Mouse (Mus musculus): Measurements from ENCODE around the gene Med17. TPM values are rescaled to one million over a fixed set of nuclear protein-coding genes. Genes with fewer than 3 reads are reported as not detected.
"Not testable (repeated sequence)": the region's sequence is repeated elsewhere in the genome, so short reads cannot be mapped to it uniquely, and the experiment has no call there.

The Med17 gene
- total RNA-seq (2014; fragmentation: Nextera tagmentation): 28.9 and 38.2 TPM in 2 replicates
- 56.3 and 59.6 TPM in 2 replicates for total RNA-seq (2017)
- polyA plus RNA-seq (2012): 15.7 and 17.0 TPM in 2 replicates

DNA sequence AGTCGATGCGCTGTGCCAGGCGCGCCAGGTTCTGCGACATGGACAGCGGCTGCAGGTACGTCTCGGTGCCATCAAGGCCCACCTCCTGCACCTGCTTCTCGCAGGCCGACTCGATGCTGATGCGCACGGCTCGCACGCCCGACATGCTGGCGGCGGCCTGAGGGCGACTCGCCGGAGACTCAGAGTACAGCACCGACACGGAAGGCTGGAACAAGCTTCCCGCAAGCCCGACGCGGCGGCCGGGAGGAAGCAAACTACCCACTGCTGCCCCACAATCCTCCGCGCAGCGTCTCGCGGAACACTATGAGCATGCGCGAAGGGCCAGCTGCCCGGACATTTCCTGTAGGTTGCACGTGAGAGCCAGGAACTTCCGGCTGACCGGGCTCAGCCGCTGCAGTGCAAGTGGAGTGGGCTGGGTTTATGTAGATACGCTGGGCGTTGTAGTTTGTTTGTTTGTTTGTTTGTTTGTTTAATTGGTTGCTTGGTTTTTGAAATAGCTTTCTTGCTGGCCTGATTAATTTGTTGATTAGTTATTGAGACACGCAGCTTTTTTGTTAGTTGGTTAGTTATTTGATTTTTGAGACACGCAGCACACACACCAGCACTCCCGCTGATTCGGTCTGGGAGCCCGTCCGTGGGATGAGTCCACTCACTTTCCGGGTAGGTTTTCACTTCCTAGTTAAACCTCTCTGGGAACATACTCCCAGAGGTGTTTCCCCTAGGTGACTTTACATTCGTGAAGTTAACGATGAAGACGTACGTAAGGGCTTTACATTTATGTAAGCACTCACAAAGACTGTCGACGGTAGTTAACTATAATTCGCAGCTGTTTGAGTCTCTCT lies at the start of gene Med17:
Gene Med17 (minus strand): TSS at position 283 of the 842 bp plus-strand sequence.
- peaks cover 35% of the 10 kb centered on the region for H3K4me1 ChIP-seq (ENCODE audit: insufficient read depth, low read depth, low read length)
- no peaks in the 10 kb centered on the region for H3K9me3 ChIP-seq (replicated peaks)
- DNase-seq (ENCODE audit: low spot score) (peak; percentile 87), ATAC-seq (ENCODE audit: extremely low read depth, insufficient number of reproducible peaks, low FRiP score, poor library complexity, severe bottlenecking) (peak; percentile 95)
- TF ChIP-seq GATA1 (IDR thresholded peaks at IDR 0.05; ENCODE audit: borderline replicate concordance, low read length): no peak
- TF ChIP-seq CTCF (IDR thresholded peaks at IDR 0.05; ENCODE audit: low read depth, low read length): no peak
- no peaks in the 10 kb centered on the region for H3K27me3 ChIP-seq (ENCODE audit: insufficient read depth, low read length)
- H3K36me3 ChIP-seq (replicated peaks): peaks cover 40% of the 10 kb centered on the region
- H3K4me3 ChIP-seq (ENCODE audit: low read depth, low read length): peak within 1 kb of the TSS; percentile 84

DNA sequence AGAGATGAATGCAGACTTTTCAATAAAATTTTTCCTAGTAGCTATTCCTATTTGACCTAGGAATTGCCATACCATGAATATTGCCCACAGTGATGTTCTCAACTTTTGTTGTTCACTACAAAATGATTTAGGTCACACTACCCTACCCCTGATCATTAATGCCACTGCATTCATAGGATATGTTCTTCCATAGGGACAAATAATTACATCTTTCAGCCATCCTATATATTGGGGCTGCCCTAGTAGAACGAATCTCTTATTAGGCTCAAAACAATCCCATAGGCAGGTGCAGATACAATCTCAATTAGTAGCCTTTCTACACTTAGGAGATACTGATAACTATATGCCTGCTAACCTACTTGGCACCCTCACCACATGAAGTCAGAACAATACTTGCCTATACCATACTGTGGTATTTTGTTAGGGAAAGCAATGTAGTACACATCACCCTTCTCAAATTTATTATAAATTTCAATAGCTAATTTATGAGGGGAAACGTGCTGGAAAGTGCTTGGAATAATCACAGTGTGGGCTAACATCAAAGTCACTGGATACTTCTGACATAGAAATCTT lies 38.5 kb upstream of the Med17 start:
- ATAC-seq (ENCODE audit: extremely low read depth, insufficient number of reproducible peaks, low FRiP score, poor library complexity, severe bottlenecking): 0 out of 2 replicates have a peak, but pooled peaks have one; percentile 6
- Histone ChIP-seq H3K9me3 (replicated peaks) (no peaks in the 10 kb centered on the region), H3K4me1 (ENCODE audit: insufficient read depth, low read depth, low read length) (peaks cover under 1% of the 10 kb centered on the region; the same call in 1 of the 2 replicates), H3K27me3 (ENCODE audit: insufficient read depth, low read length) (no peaks in the 10 kb centered on the region), H3K4me3 (ENCODE audit: low read depth, low read length) (no peak overlapping the region), H3K36me3 (replicated peaks) (peaks cover 73% of the 10 kb centered on the region)
- TF ChIP-seq GATA1 (IDR thresholded peaks at IDR 0.05; ENCODE audit: borderline replicate concordance, low read length) (no peak), TAL1 (conservative IDR thresholded peaks at IDR 0.05; ENCODE audit: low read depth, low read length) (no peak), POLR2AphosphoS5 (IDR thresholded peaks at IDR 0.05; ENCODE audit: insufficient replicate concordance, low read depth, low read length) (no peak), GATA2 (IDR thresholded peaks at IDR 0.05; ENCODE audit: borderline replicate concordance, low read depth, low read length) (no peak), CTCF (IDR thresholded peaks at IDR 0.05; ENCODE audit: low read depth, low read length) (no peak)
- DNase-seq (ENCODE audit: low spot score): no peak

DNA sequence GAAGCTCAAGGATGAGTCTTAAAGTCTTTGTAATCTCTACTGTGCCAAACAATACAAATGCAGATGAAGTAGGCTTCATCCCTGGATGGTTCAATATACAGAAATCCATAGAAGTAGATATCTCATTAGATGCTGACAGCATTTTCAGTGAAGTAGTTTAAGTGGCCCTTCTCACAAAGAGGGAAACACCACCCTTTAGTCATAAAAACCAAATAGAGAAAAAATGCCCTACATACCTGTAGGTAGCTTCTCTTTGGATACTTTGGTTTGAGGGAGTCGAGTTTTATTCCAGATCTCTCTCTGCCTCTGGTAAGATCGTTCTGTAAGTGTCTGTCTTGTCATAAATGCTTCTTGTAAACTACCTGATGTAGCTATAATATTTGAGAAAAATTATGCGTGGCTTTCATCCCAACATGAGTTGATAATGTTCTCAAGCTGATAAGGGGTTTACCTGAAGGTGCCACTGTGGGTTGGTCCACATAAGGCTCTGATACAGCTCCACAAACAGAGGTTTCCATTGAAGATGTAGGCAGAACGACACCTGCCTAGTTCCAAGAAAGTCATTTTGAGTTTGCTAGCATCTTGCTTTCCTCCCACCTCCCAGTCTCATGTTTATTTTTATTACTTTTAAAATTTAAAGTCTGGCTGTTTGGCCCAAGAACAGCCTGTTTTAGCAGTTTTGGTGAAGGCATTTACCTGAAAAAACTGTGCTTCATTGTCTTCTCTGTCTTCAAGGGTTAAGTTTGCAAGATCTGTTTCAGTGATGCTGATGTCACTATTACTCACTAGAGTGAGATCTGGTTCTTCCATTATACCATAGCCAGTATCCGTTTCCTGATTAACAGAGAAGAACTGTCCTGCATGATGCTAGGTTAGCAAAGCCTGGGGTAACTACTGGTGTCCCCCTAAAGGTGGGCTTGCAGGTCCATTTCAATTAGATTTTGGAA lies 37.8 kb upstream of the Med17 start:
- Histone ChIP-seq H3K36me3 (replicated peaks) (peaks cover 72% of the 10 kb centered on the region), H3K4me3 (ENCODE audit: low read depth, low read length) (no peak overlapping the region), H3K9me3 (replicated peaks) (no peaks in the 10 kb centered on the region), H3K27me3 (ENCODE audit: insufficient read depth, low read length) (no peaks in the 10 kb centered on the region), H3K4me1 (ENCODE audit: insufficient read depth, low read depth, low read length) (peaks cover 8% of the 10 kb centered on the region; the same call in 1 of the 2 replicates)
- no peak for TF ChIP-seq GATA1 (IDR thresholded peaks at IDR 0.05; ENCODE audit: borderline replicate concordance, low read length)
- TF ChIP-seq TAL1 (conservative IDR thresholded peaks at IDR 0.05; ENCODE audit: low read depth, low read length): no peak
- no peak for TF ChIP-seq GATA2 (IDR thresholded peaks at IDR 0.05; ENCODE audit: borderline replicate concordance, low read depth, low read length)
- no peak for TF ChIP-seq POLR2AphosphoS5 (IDR thresholded peaks at IDR 0.05; ENCODE audit: insufficient replicate concordance, low read depth, low read length)
- no peak for TF ChIP-seq CTCF (IDR thresholded peaks at IDR 0.05; ENCODE audit: low read depth, low read length)
- ATAC-seq (ENCODE audit: extremely low read depth, insufficient number of reproducible peaks, low FRiP score, poor library complexity, severe bottlenecking): 0 out of 2 replicates have a peak, but pooled peaks have one; percentile 1
- DNase-seq (ENCODE audit: low spot score): no peak

DNA sequence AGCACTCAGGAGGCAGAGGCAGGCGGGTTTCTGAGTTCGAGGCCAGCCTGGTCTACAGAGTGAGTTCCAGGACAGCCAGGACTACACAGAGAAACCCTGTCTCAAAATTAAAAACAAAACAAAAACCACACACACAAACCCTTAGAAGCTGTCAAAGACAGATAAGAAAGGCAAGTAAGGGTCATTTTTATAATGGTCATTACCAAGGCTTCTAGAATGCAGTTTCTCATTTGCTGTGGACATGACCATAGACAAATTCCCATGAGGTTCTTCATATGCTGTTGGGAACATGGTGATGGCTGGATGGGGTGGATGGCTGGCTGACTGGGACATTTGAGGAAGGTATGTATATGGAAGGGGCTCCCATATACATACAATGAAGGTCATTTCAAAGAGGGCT lies 36.6 kb upstream of the Med17 start:
- peaks cover 68% of the 10 kb centered on the region for H3K36me3 ChIP-seq (replicated peaks)
- peaks cover 18% of the 10 kb centered on the region; the same call in 1 of the 2 replicates for H3K4me1 ChIP-seq (ENCODE audit: insufficient read depth, low read depth, low read length)
- not testable (repeated sequence) for ATAC-seq (ENCODE audit: extremely low read depth, insufficient number of reproducible peaks, low FRiP score, poor library complexity, severe bottlenecking); H3K27me3 ChIP-seq (ENCODE audit: insufficient read depth, low read length); DNase-seq (ENCODE audit: low spot score); H3K4me3 ChIP-seq (ENCODE audit: low read depth, low read length); H3K9me3 ChIP-seq (replicated peaks)

DNA sequence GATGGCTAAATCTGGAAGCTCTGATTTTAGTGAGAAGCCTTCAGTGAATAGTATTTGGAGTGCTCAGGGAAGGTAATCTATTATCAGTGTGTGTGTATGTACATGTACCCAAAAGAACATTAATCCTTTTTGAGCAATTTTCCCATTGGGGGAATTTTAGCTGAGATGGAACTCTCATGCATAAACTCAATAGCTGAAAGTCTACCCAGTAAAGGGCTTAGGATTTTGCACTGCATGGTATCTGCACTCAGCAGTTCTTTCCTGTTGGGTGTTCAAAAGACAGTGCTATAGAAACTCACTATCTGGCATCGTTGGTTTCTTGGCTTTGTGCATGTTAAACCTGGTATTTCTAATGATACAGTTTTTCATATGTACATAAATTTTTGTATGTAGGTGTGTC lies 34.9 kb upstream of the Med17 start:
- DNase-seq (ENCODE audit: low spot score) (no peak), ATAC-seq (ENCODE audit: extremely low read depth, insufficient number of reproducible peaks, low FRiP score, poor library complexity, severe bottlenecking) (no peak)
- H3K36me3 ChIP-seq (replicated peaks): peaks cover 73% of the 10 kb centered on the region
- H3K27me3 ChIP-seq (ENCODE audit: insufficient read depth, low read length): no peaks in the 10 kb centered on the region
- H3K4me1 ChIP-seq (ENCODE audit: insufficient read depth, low read depth, low read length): peaks cover 29% of the 10 kb centered on the region
- TF ChIP-seq TAL1 (conservative IDR thresholded peaks at IDR 0.05; ENCODE audit: low read depth, low read length): no peak
- TF ChIP-seq POLR2AphosphoS5 (IDR thresholded peaks at IDR 0.05; ENCODE audit: insufficient replicate concordance, low read depth, low read length): peak; percentile 61; the same call in 1 of the 2 replicates
- H3K4me3 ChIP-seq (ENCODE audit: low read depth, low read length): no peak overlapping the region
- no peaks in the 10 kb centered on the region for H3K9me3 ChIP-seq (replicated peaks)

DNA sequence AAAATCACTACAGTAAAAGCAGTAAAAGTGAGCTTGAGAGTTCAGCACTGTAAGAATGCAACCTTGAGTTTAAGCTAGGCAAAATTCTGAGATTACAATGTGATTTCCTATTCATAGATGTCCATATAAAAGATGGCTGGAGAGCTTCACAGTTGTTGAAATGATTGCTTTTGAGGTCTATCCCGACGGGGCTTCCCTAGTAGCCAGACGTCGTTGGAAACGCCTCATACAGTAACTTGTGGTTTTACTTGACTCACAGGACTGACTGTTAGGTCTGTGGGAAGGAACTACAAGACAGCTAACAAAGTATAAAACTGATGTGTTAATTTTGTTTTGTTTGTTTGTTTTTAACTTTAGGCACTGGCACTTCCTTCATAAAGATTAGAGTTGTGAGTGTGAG lies 33.9 kb upstream of the Med17 start:
- ATAC-seq (ENCODE audit: extremely low read depth, insufficient number of reproducible peaks, low FRiP score, poor library complexity, severe bottlenecking): no peak

More for the DNA sequence above, 33.9 kb upstream of the Med17 start:
- no peak for DNase-seq (ENCODE audit: low spot score)
- Histone ChIP-seq H3K9me3 (replicated peaks) (no peaks in the 10 kb centered on the region), H3K27me3 (ENCODE audit: insufficient read depth, low read length) (no peaks in the 10 kb centered on the region), H3K36me3 (replicated peaks) (peaks cover 81% of the 10 kb centered on the region), H3K4me3 (ENCODE audit: low read depth, low read length) (no peak overlapping the region), H3K4me1 (ENCODE audit: insufficient read depth, low read depth, low read length) (peaks cover 36% of the 10 kb centered on the region)
- TF ChIP-seq POLR2AphosphoS5 (IDR thresholded peaks at IDR 0.05; ENCODE audit: insufficient replicate concordance, low read depth, low read length) (no peak), TAL1 (conservative IDR thresholded peaks at IDR 0.05; ENCODE audit: low read depth, low read length) (no peak), GATA2 (IDR thresholded peaks at IDR 0.05; ENCODE audit: borderline replicate concordance, low read depth, low read length) (no peak), CTCF (IDR thresholded peaks at IDR 0.05; ENCODE audit: low read depth, low read length) (no peak), GATA1 (IDR thresholded peaks at IDR 0.05; ENCODE audit: borderline replicate concordance, low read length) (no peak)
